Mouse (Mus musculus) cerebellum, adult 9-10 months (tissue): ENCODE data around the gene Pdzk1ip1.

Source experiments
- DNase-seq: peaks from one replicate; pipeline ENCODE4 v3.0.0; 2022

Gene Pdzk1ip1

GRCm38 (mm10) chr4:115088611-115089338 is at the start of gene Pdzk1ip1:
TSS of gene Pdzk1ip1 (plus strand) at chr4:115088708.
- no peak for DNase-seq

GRCm38 (mm10) chr4:115045621-115046020 is 42.9 kb upstream of the Pdzk1ip1 start:
- no peak for DNase-seq

- no peak for DNase-seq
Measured at GRCm38 (mm10) chr4:115047750-115048149, 40.8 kb upstream of the Pdzk1ip1 start.

GRCm38 (mm10) chr4:115048190-115048589 is 40.3 kb upstream of the Pdzk1ip1 start:
- no peak for DNase-seq

- no peak for DNase-seq
Measured at GRCm38 (mm10) chr4:115051245-115051644, 37.3 kb upstream of the Pdzk1ip1 start.

GRCm38 (mm10) chr4:115052343-115053005 is 36.0 kb upstream of the Pdzk1ip1 start:
- DNase-seq = no peak

- no peak for DNase-seq
Measured at GRCm38 (mm10) chr4:115055044-115055443, 33.5 kb upstream of the Pdzk1ip1 start.

GRCm38 (mm10) chr4:115055691-115056090 is 32.8 kb upstream of the Pdzk1ip1 start:
- DNase-seq = no peak

GRCm38 (mm10) chr4:115056371-115056920 is 32.1 kb upstream of the Pdzk1ip1 start, which contains the start of gene Tal1:
TSS of gene Tal1 (plus strand) at chr4:115056426.
- no peak for DNase-seq

- DNase-seq = peak; percentile 29
Measured at GRCm38 (mm10) chr4:115056921-115057673, 31.4 kb upstream of the Pdzk1ip1 start.

- DNase-seq = no peak
Measured at GRCm38 (mm10) chr4:115057674-115058316, 30.7 kb upstream of the Pdzk1ip1 start.

GRCm38 (mm10) chr4:115058317-115058761 is 30.2 kb upstream of the Pdzk1ip1 start:
- DNase-seq = no peak

GRCm38 (mm10) chr4:115058871-115059590 is 29.5 kb upstream of the Pdzk1ip1 start:
- DNase-seq = no peak

- DNase-seq = no peak
Measured at GRCm38 (mm10) chr4:115059871-115060270, 28.6 kb upstream of the Pdzk1ip1 start.

GRCm38 (mm10) chr4:115060753-115061152 is 27.8 kb upstream of the Pdzk1ip1 start:
- DNase-seq = no peak

- DNase-seq = no peak
Measured at GRCm38 (mm10) chr4:115062540-115062874, 26.0 kb upstream of the Pdzk1ip1 start.

GRCm38 (mm10) chr4:115062875-115063517 is 25.5 kb upstream of the Pdzk1ip1 start:
- no peak for DNase-seq

- DNase-seq = no peak
Measured at GRCm38 (mm10) chr4:115063518-115064239, 24.8 kb upstream of the Pdzk1ip1 start.

- no peak for DNase-seq
Measured at GRCm38 (mm10) chr4:115071668-115072067, 16.8 kb upstream of the Pdzk1ip1 start.

GRCm38 (mm10) chr4:115074789-115075188 is 13.7 kb upstream of the Pdzk1ip1 start:
- no peak for DNase-seq
